Mouse (Mus musculus): Measurements from ENCODE around the gene Sema3f. TPM values are rescaled to one million over a fixed set of nuclear protein-coding genes. Genes with fewer than 3 reads are reported as not detected.

Sema3f gene
- polyA plus RNA-seq, 1 experiment: 41.3 TPM

DNA sequence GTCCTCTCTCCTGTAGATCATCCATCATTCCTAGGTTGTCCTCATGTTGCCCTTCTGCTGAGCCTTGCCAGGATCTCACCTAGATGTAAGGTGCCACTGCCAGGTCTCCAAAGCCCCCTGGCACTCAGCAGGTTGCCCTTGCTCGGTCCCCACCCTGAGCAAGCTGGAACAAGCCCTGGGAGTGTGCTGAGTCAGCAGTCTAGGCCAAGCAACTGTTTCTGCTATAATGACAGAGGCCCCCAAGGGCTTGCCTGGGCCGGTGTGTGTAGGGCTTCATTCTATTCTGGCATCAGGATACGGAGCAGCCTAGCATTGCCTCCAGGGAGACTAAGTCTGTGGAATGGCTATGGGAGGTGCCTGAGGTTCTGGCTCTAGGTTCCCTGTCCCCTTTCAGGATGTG, 49.5 kb downstream of the Sema3f start:
- Histone ChIP-seq H3K4me1 (replicated peaks; ENCODE audit: control insufficient read depth, insufficient read depth, low read length) (no peaks in the 10 kb centered on the region), H3K27me3 (ENCODE audit: control insufficient read depth, insufficient read depth, low read length) (peaks cover under 1% of the 10 kb centered on the region), H3K4me3 (ENCODE audit: control insufficient read depth, insufficient read depth, low read length) (no peak overlapping the region), H3K27ac (ENCODE audit: control insufficient read depth, insufficient read depth, low read length) (no peak overlapping the region), H3K36me3 (ENCODE audit: control insufficient read depth, insufficient read depth, low read length) (no peaks in the 10 kb centered on the region)
- 88% methylated on average over 3 of the region's 3 CpGs for WGBS
- no peak for TF ChIP-seq CTCF (IDR thresholded peaks at IDR 0.05; ENCODE audit: borderline replicate concordance, control insufficient read depth, extremely low read depth, insufficient read depth, low read length, poor library complexity)
- no peak for TF ChIP-seq POLR2A (IDR thresholded peaks at IDR 0.05; ENCODE audit: control insufficient read depth, extremely low read depth, insufficient read depth, low read length, poor library complexity)
- no peak for DNase-seq

DNA sequence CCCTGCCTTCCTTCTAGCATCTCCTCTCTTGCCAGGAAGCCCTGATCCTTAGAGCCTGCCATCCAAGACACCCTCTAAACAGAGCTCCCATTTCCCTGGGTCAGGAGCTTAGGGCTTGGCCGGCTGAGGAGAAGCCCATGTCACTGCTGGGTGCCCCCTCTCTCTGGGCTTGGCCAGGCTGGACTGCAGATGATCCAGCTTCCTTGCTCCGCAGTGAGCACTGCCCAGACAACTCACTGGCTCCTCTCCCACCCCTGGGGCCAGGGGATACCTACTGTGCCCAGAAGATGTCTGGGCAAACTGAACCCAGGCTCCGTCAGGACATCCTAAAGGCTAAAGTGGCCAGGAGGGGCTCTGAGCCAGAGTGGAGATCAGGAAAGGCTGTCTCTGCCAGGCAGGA, 50.3 kb downstream of the Sema3f start:
- H3K36me3 ChIP-seq (ENCODE audit: control insufficient read depth, insufficient read depth, low read length): no peaks in the 10 kb centered on the region
- H3K4me3 ChIP-seq (ENCODE audit: control insufficient read depth, insufficient read depth, low read length): no peak overlapping the region
- TF ChIP-seq CTCF (IDR thresholded peaks at IDR 0.05; ENCODE audit: borderline replicate concordance, control insufficient read depth, extremely low read depth, insufficient read depth, low read length, poor library complexity) (no peak), POLR2A (IDR thresholded peaks at IDR 0.05; ENCODE audit: control insufficient read depth, extremely low read depth, insufficient read depth, low read length, poor library complexity) (no peak)
- WGBS: 87% methylated on average over 3 of the region's 3 CpGs
- no peak overlapping the region for H3K27ac ChIP-seq (ENCODE audit: control insufficient read depth, insufficient read depth, low read length)
- no peaks in the 10 kb centered on the region for H3K4me1 ChIP-seq (replicated peaks; ENCODE audit: control insufficient read depth, insufficient read depth, low read length)
- DNase-seq: no peak
- no peaks in the 10 kb centered on the region; the same call in 1 of the 2 replicates for H3K27me3 ChIP-seq (ENCODE audit: control insufficient read depth, insufficient read depth, low read length)

DNA sequence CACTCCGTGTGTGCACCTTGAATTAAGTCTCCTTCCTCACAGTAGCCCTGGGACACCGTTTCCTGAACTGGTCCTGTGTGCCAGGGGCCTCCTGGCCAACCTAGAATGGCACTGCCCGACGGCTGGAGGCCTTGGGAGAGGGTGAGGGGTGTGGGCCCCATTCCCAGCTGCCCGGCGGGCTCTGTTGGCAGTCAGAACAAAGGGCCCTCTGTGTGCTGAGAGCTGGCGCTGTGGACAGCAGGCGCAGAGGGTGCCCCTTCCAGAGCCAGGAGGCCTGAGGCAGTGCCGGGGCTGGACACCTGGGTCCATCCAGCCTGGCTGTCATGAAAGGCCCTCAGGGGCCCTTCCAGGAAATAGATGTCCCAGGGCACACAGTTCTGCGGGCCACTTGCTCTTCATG, 50.7 kb downstream of the Sema3f start:
- H3K4me3 ChIP-seq (ENCODE audit: control insufficient read depth, insufficient read depth, low read length): no peak overlapping the region
- no peaks in the 10 kb centered on the region for H3K27me3 ChIP-seq (ENCODE audit: control insufficient read depth, insufficient read depth, low read length)
- WGBS: 96% methylated on average over 10 of the region's 10 CpGs
- H3K36me3 ChIP-seq (ENCODE audit: control insufficient read depth, insufficient read depth, low read length): no peaks in the 10 kb centered on the region
- no peaks in the 10 kb centered on the region for H3K4me1 ChIP-seq (replicated peaks; ENCODE audit: control insufficient read depth, insufficient read depth, low read length)
- DNase-seq: no peak
- no peak for TF ChIP-seq CTCF (IDR thresholded peaks at IDR 0.05; ENCODE audit: borderline replicate concordance, control insufficient read depth, extremely low read depth, insufficient read depth, low read length, poor library complexity)
- no peak for TF ChIP-seq POLR2A (IDR thresholded peaks at IDR 0.05; ENCODE audit: control insufficient read depth, extremely low read depth, insufficient read depth, low read length, poor library complexity)
- H3K27ac ChIP-seq (ENCODE audit: control insufficient read depth, insufficient read depth, low read length): no peak overlapping the region

DNA sequence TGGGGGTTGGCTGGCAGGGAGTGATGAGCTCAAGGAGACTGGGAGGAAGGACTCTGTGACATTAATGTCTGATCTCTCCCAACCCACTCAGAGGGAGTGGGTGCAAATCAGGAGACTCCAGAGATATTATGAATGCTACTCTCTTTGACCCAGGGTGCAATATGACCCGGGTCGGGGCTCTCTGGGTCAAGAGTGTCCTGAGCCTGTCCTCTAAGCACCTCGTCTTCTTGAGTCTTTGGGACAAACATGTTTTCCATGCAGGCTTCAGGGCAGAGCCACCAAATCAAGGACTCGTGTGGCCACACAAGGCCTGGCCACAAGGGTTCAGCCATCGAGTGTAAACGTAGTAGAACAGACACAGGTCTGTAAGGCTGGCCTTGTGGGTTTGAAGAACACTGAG, 52.2 kb downstream of the Sema3f start:
- Histone ChIP-seq H3K27ac (ENCODE audit: control insufficient read depth, insufficient read depth, low read length) (no peak overlapping the region), H3K4me1 (replicated peaks; ENCODE audit: control insufficient read depth, insufficient read depth, low read length) (no peaks in the 10 kb centered on the region), H3K27me3 (ENCODE audit: control insufficient read depth, insufficient read depth, low read length) (no peaks in the 10 kb centered on the region), H3K4me3 (ENCODE audit: control insufficient read depth, insufficient read depth, low read length) (no peak overlapping the region), H3K36me3 (ENCODE audit: control insufficient read depth, insufficient read depth, low read length) (no peaks in the 10 kb centered on the region)
- DNase-seq: no peak
- 90% methylated on average over 6 of the region's 6 CpGs for WGBS
- TF ChIP-seq CTCF (IDR thresholded peaks at IDR 0.05; ENCODE audit: borderline replicate concordance, control insufficient read depth, extremely low read depth, insufficient read depth, low read length, poor library complexity): no peak
- no peak for TF ChIP-seq POLR2A (IDR thresholded peaks at IDR 0.05; ENCODE audit: control insufficient read depth, extremely low read depth, insufficient read depth, low read length, poor library complexity)

DNA sequence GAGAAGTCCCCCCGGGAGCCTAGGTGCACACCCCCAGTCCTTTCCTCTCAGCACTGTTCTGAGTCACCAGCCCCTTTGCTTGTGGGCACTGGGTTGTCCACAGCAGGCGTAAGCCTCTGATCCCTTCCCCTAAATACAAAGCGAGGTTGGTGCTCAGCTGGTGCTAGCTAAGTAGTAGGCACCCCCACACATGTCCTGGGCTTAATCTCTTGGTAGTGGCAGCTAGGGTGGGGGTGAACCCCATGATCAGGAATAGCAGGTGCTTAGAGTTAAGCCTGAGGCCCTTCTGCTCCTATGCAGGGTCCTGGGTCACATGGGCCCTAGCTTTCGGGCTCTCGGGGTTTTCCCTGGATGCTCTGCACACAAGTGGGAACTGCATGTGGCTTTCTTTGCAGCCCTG, 53.1 kb downstream of the Sema3f start:
- Histone ChIP-seq H3K4me3 (ENCODE audit: control insufficient read depth, insufficient read depth, low read length) (no peak overlapping the region), H3K36me3 (ENCODE audit: control insufficient read depth, insufficient read depth, low read length) (no peaks in the 10 kb centered on the region), H3K27ac (ENCODE audit: control insufficient read depth, insufficient read depth, low read length) (no peak overlapping the region), H3K4me1 (replicated peaks; ENCODE audit: control insufficient read depth, insufficient read depth, low read length) (no peaks in the 10 kb centered on the region), H3K27me3 (ENCODE audit: control insufficient read depth, insufficient read depth, low read length) (no peaks in the 10 kb centered on the region)
- WGBS: 82% methylated on average over 5 of the region's 5 CpGs
- no peak for DNase-seq
- TF ChIP-seq POLR2A (IDR thresholded peaks at IDR 0.05; ENCODE audit: control insufficient read depth, extremely low read depth, insufficient read depth, low read length, poor library complexity) (no peak), CTCF (IDR thresholded peaks at IDR 0.05; ENCODE audit: borderline replicate concordance, control insufficient read depth, extremely low read depth, insufficient read depth, low read length, poor library complexity) (no peak)

DNA sequence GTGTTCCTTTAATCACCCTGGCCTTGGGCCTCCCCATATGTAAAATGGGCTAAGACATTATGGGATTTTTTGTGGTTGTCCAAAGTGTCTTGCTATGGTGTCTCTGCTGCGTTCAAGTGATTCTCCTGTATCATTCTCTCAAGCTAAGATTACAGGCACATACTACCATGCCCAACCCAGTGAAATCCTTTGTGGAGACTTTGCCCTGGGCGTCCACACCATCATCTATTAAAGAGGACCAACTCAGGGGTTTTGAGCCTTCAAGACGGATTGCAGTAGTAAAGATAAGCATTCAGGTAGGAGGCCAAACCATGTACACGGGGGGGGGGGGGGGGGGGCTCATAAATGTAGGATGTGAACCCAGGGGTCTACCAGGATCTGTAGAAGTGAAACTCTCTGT, 55.7 kb downstream of the Sema3f start:
- H3K36me3 ChIP-seq (ENCODE audit: control insufficient read depth, insufficient read depth, low read length): no peaks in the 10 kb centered on the region
- WGBS: 87% methylated on average over 4 of the region's 4 CpGs
- H3K27ac ChIP-seq (ENCODE audit: control insufficient read depth, insufficient read depth, low read length): no peak overlapping the region
- no peaks in the 10 kb centered on the region for H3K4me1 ChIP-seq (replicated peaks; ENCODE audit: control insufficient read depth, insufficient read depth, low read length)
- H3K4me3 ChIP-seq (ENCODE audit: control insufficient read depth, insufficient read depth, low read length): no peak overlapping the region
- no peaks in the 10 kb centered on the region for H3K27me3 ChIP-seq (ENCODE audit: control insufficient read depth, insufficient read depth, low read length)
- TF ChIP-seq POLR2A (IDR thresholded peaks at IDR 0.05; ENCODE audit: control insufficient read depth, extremely low read depth, insufficient read depth, low read length, poor library complexity) (no peak), CTCF (IDR thresholded peaks at IDR 0.05; ENCODE audit: borderline replicate concordance, control insufficient read depth, extremely low read depth, insufficient read depth, low read length, poor library complexity) (no peak)
- DNase-seq: no peak

DNA sequence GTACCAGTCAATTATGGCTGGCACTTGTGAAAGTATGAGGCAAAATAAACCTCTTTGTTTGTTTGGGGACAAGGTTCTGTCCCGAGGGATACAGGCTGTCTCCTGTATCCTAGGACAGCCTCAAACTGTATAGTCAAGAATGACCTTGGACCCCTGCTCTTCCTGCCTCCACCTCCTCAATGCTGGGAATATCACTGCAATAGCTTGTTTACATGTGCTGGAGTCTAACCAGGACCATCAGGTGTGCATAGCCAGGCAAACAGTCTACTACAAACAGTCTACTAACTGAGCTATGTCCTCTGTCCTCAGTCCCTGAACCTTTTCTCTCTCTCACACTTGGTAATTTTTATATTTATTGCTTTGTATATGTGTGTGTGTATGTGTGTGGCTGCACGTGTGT, 56.8 kb downstream of the Sema3f start:
- DNase-seq: no peak
- TF ChIP-seq POLR2A (IDR thresholded peaks at IDR 0.05; ENCODE audit: control insufficient read depth, extremely low read depth, insufficient read depth, low read length, poor library complexity) (no peak), CTCF (IDR thresholded peaks at IDR 0.05; ENCODE audit: borderline replicate concordance, control insufficient read depth, extremely low read depth, insufficient read depth, low read length, poor library complexity) (no peak)
- H3K27ac ChIP-seq (ENCODE audit: control insufficient read depth, insufficient read depth, low read length): no peak overlapping the region
- no peaks in the 10 kb centered on the region for H3K27me3 ChIP-seq (ENCODE audit: control insufficient read depth, insufficient read depth, low read length)
- no peak overlapping the region for H3K4me3 ChIP-seq (ENCODE audit: control insufficient read depth, insufficient read depth, low read length)
- no peaks in the 10 kb centered on the region for H3K36me3 ChIP-seq (ENCODE audit: control insufficient read depth, insufficient read depth, low read length)
- 86% methylated on average over 2 of the region's 2 CpGs for WGBS
- H3K4me1 ChIP-seq (replicated peaks; ENCODE audit: control insufficient read depth, insufficient read depth, low read length): no peaks in the 10 kb centered on the region
